Mouse (Mus musculus) erythroblast, embryonic 14.5 days (primary cell): ENCODE data around the gene Mmp11.

Experiments
- GATA1 ChIP-seq: IDR thresholded peaks from 2 replicates; pipeline ENCODE4 v1.6.1; 2012; ENCODE audit warnings: low read length, inconsistent platforms, mixed read lengths
- TAL1 ChIP-seq: IDR thresholded peaks from 3 replicates; pipeline ENCODE4 v1.6.1; 2012; ENCODE audit warnings: low read length, inconsistent platforms, mixed read lengths

- TF ChIP-seq GATA1 (no peak), TAL1 (no peak)
These were observed 7.9 kb upstream of the Mmp11 start for GRCm38 (mm10) chr10:75944066-75944772.
